In genomic region chr12:51863116-51864002, GRCm38 (mm10) we compare ENCODE assay signal across 19 mouse cellular contexts. TPM values are rescaled to one million over a fixed set of nuclear protein-coding genes. Genes with fewer than 3 reads are reported as not detected.
DNase-seq lines count a peak whose midpoint lies in the region; ATAC-seq and TF ChIP-seq lines count a peak whose summit lies in the region.
"Had no signal": no experiment of that assay in that cellular context is flagged by ENCODE, and none has a peak within 500 bp of the region (broad histone marks: within the 10 kb centered on the region; RNA-seq: fewer than 3 reads in every experiment).

No protein-coding gene starts in this region.

- no peaks in the 10 kb centered on the region for H3K27me3 ChIP-seq in lung, embryonic 14.5 days (ENCODE audit: insufficient read depth, low read length)
- no peaks in the 10 kb centered on the region for H3K27me3 ChIP-seq in embryonic facial prominence, embryonic 15.5 days
- H3K27me3 ChIP-seq in splenic B cell, adult 2 months (ENCODE audit: control insufficient read depth, insufficient read depth, low read length, poor library complexity, severe bottlenecking) = no peaks in the 10 kb centered on the region
- H3K27me3 ChIP-seq in heart, adult 2 months (ENCODE audit: control insufficient read depth, insufficient read depth, low read length) = no peaks in the 10 kb centered on the region
- H3K27me3 ChIP-seq: forebrain, embryonic 15.5 days; hindbrain, embryonic 15.5 days; limb, embryonic 13.5 days; liver, embryonic 15.5 days; midbrain, embryonic 15.5 days had no signal

- no peaks in the 10 kb centered on the region for H3K79me2 ChIP-seq in heart, adult 2 months (replicated peaks; ENCODE audit: control insufficient read depth, insufficient read depth, low read length)

- no peaks in the 10 kb centered on the region for H3K36me3 ChIP-seq in lung, embryonic 14.5 days (ENCODE audit: insufficient read depth)
- H3K36me3 ChIP-seq in embryonic facial prominence, embryonic 15.5 days = no peaks in the 10 kb centered on the region
- H3K36me3 ChIP-seq in splenic B cell, adult 2 months (ENCODE audit: control insufficient read depth, insufficient read depth, low read length, poor library complexity, severe bottlenecking) = no peaks in the 10 kb centered on the region
- no peaks in the 10 kb centered on the region for H3K36me3 ChIP-seq in heart, adult 2 months (ENCODE audit: control insufficient read depth, insufficient read depth, low read length)
- H3K36me3 ChIP-seq: forebrain, embryonic 15.5 days; hindbrain, embryonic 15.5 days; limb, embryonic 13.5 days; liver, embryonic 15.5 days; midbrain, embryonic 15.5 days had no signal

- ATAC-seq in lung, embryonic 14.5 days (ENCODE audit: insufficient read depth) = no peak
- ATAC-seq in embryonic facial prominence, embryonic 15.5 days (ENCODE audit: insufficient number of reproducible peaks, low FRiP score, low TSS enrichment, low read depth) = no peak
- ATAC-seq: forebrain, embryonic 15.5 days; midbrain, embryonic 15.5 days had no signal

- no peak for TF ChIP-seq EP300 in heart, adult 2 months (IDR thresholded peaks at IDR 0.05; ENCODE audit: insufficient read depth, low read depth, low read length)

- no peak for TF ChIP-seq POLR2A in heart, adult 2 months (IDR thresholded peaks at IDR 0.05; ENCODE audit: insufficient read depth, low read depth, low read length)

- no peak overlapping the region for H3K27ac ChIP-seq in lung, embryonic 14.5 days (ENCODE audit: low read depth)
- peak overlapping the region; percentile 13; the same call in 1 of the 2 replicates for H3K27ac ChIP-seq in embryonic facial prominence, embryonic 15.5 days (replicated peaks)
- H3K27ac ChIP-seq in heart, adult 2 months = no peak overlapping the region
- H3K27ac ChIP-seq: forebrain, embryonic 15.5 days; hindbrain, embryonic 15.5 days; layer of hippocampus, adult 2 months; left cerebral cortex, adult 2 months; limb, embryonic 13.5 days; liver, embryonic 15.5 days; midbrain, embryonic 15.5 days had no signal

- no peak overlapping the region for H3K4me2 ChIP-seq in lung, embryonic 14.5 days
- H3K4me2 ChIP-seq in embryonic facial prominence, embryonic 15.5 days (replicated peaks) = no peak overlapping the region
- H3K4me2 ChIP-seq: forebrain, embryonic 15.5 days; hindbrain, embryonic 15.5 days; limb, embryonic 13.5 days; liver, embryonic 15.5 days; midbrain, embryonic 15.5 days had no signal

- H3K9ac ChIP-seq in lung, embryonic 14.5 days = no peak overlapping the region
- H3K9ac ChIP-seq in embryonic facial prominence, embryonic 15.5 days = no peak overlapping the region
- H3K9ac ChIP-seq in heart, adult 2 months (ENCODE audit: low read depth, low read length) = no peak overlapping the region
- H3K9ac ChIP-seq: forebrain, embryonic 15.5 days; hindbrain, embryonic 15.5 days; limb, embryonic 13.5 days; liver, embryonic 15.5 days; midbrain, embryonic 15.5 days had no signal

- intact Hi-C loops in heart, adult 2 months (cut with DNase I) = loop anchor here (2.0 kb wide), 1 partner anchor 17 kb away; no protein-coding TSS in a partner anchor

- 78% methylated on average over 14 of the region's 14 CpGs for WGBS in lung, embryonic 14.5 days
- 78% methylated on average over 14 of the region's 14 CpGs for WGBS in embryonic facial prominence, embryonic 15.5 days
- WGBS in heart, adult 2 months = 88% methylated on average over 14 of the region's 14 CpGs

- DNase-seq in lung, embryonic 14.5 days = peak; percentile 43
- DNase-seq in lung, adult 18-20 months = no peak
- peak; percentile 48 to 56 for DNase-seq in kidney, adult 8-10 months
- peak; percentile 15 for DNase-seq in splenic B cell, adult 2 months (ENCODE audit: low read depth, low spot score)
- DNase-seq in heart, adult 2 months = no peak
- no peak for DNase-seq in c-Kit-positive CD71-positive TER-119-positive erythroid progenitor cells, embryonic 14.5 days (ENCODE audit: low spot score)
- DNase-seq: adrenal gland, adult 8-10 months; cerebellum, adult 18-20 months; heart, adult 18-20 months; heart, postnatal 14 days; right cerebral cortex, postnatal 4 days had no signal

- H3K4me1 ChIP-seq in lung, embryonic 14.5 days (ENCODE audit: insufficient read depth) = peaks cover 7% of the 10 kb centered on the region
- H3K4me1 ChIP-seq in embryonic facial prominence, embryonic 15.5 days = peaks cover 22% of the 10 kb centered on the region
- peaks cover 14% of the 10 kb centered on the region for H3K4me1 ChIP-seq in heart, adult 2 months (ENCODE audit: control insufficient read depth, insufficient read depth, low read length)

- H3K9me3 ChIP-seq in lung, embryonic 14.5 days (ENCODE audit: low read depth, low read length) = no peaks in the 10 kb centered on the region
- H3K9me3 ChIP-seq in embryonic facial prominence, embryonic 15.5 days (replicated peaks) = no peaks in the 10 kb centered on the region
- H3K9me3 ChIP-seq: forebrain, embryonic 15.5 days; hindbrain, embryonic 15.5 days; limb, embryonic 13.5 days; liver, embryonic 15.5 days; midbrain, embryonic 15.5 days had no signal

- H3K4me3 ChIP-seq in lung, embryonic 14.5 days (ENCODE audit: low read depth, low read length) = no peak overlapping the region
- no peak overlapping the region for H3K4me3 ChIP-seq in embryonic facial prominence, embryonic 15.5 days (replicated peaks)
- no peak overlapping the region for H3K4me3 ChIP-seq in heart, adult 2 months
- H3K4me3 ChIP-seq: forebrain, embryonic 15.5 days; hindbrain, embryonic 15.5 days; layer of hippocampus, adult 2 months; left cerebral cortex, adult 2 months; limb, embryonic 13.5 days; liver, embryonic 15.5 days; midbrain, embryonic 15.5 days had no signal

- TF ChIP-seq CTCF in lung, embryonic 14.5 days (IDR thresholded peaks at IDR 0.05; ENCODE audit: low read depth) = no peak
- TF ChIP-seq CTCF in heart, adult 2 months (IDR thresholded peaks at IDR 0.05) = no peak

RNA-seq across cellular contexts. Expression of gene Hectd1, which starts 34.0 kb away (rescaled TPM):
- polyA plus RNA-seq in lung, embryonic 14.5 days (2014; fragmentation: Nextera tagmentation; extraction: Ambion mirVana) = 46.6 and 46.8 TPM in 2 replicates
- 39.8 and 40.7 TPM in 2 replicates for polyA plus RNA-seq in embryonic facial prominence, embryonic 15.5 days (2015; fragmentation: Nextera tagmentation; extraction: Ambion mirVana)
- 10 to 100 TPM; 74.9 to 85.1 TPM for total RNA-seq in heart, adult 2 months (2021)
- polyA plus RNA-seq in heart, adult 2 months (2012; rRNA removed) = 17.3 and 36.7 TPM in 2 replicates

Comparison
In these comparisons a context has a peak if more than half of its experiments do, and no peak if none do; other contexts are left out.
1. DNase-seq: peak in lung, embryonic 14.5 days (single experiment), kidney, adult 8-10 months (2 of 2) and splenic B cell, adult 2 months (single experiment); none in lung, adult 18-20 months (0 of 2), heart, adult 2 months (0 of 2) and c-Kit-positive CD71-positive TER-119-positive erythroid progenitor cells, embryonic 14.5 days (single experiment).